Mouse (Mus musculus) CD8-positive naive resting alpha-beta T cell, adult 2 months (primary cell): ENCODE measurements around the gene Hoxb13.

Experiments used
- DNase-seq, 2 experiments: peaks; one replicate each; pipeline ENCODE4 v3.0.0; 2022; ENCODE audit warnings: low read depth in 2 of 2, low spot score in 2 of 2

Hoxb13 gene

GRCm38 (mm10) chr11:96193521-96194400 is at the start of gene Hoxb13:
Hoxb13 (plus strand) TSS chr11:96194316.
- no peak for DNase-seq

DNA sequence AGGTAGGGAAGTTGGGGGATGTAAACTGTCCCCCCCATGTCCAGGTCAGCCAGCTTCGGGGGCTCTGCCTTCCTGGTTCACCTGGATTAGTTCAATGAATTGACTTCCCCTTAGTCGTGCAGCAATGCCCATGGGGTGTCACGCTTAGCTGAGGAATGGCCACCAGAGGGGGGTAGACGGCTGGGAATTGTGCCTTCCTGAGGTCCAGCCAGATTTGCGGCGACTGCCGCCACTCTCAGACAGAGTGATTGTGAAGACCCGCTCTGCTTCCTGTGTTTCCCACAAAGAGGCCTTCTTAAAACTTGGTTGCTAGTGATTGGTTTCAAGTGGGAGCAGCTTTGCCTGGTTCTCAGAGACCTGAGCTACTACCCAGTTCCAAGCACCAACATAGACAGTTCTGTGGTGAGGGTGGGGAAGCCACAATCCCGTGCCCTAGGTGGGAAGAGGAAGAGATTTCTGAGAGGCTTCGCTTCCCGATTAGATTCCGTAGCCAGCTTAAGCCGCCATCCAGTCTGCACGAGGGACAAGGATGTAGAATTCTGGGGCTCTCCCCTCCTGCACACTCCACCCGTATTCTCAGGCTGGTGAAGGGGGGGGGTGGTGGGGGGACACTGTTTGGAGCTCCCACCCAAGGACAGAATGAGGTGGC is 48.4 kb upstream of the Hoxb13 start:
- peak in 1 of 2 experiments; percentile 7 for DNase-seq

DNA sequence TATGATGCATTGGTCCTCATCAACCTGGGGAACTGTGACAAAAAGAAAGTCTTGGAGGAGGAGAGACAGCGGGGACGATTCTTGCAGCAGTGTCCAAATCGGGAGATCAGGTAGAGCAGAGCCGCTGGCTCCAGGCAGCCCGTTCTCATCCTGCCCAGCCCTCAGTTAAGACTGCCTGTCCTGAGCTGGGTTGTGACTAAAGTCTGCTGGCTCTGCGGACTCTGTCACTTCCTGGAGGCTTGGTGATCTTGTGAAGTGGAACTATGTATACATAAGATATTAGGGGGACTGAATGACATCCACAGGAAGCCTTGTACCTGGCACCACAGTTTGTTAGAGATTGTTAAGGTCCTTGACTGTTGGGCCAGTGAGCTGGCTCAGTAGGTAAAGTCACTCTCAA is 46.6 kb upstream of the Hoxb13 start:
- DNase-seq: no peak

GRCm38 (mm10) chr11:96164769-96165168 is 29.3 kb upstream of the Hoxb13 start:
- DNase-seq: no peak

- DNase-seq: no peak
Observed at GRCm38 (mm10) chr11:96168125-96168524, 26.0 kb upstream of the Hoxb13 start.

- no peak for DNase-seq
Observed at GRCm38 (mm10) chr11:96169016-96169415, 25.1 kb upstream of the Hoxb13 start.

GRCm38 (mm10) chr11:96170711-96171379 is 23.3 kb upstream of the Hoxb13 start:
- no peak for DNase-seq

- DNase-seq: no peak
Observed at GRCm38 (mm10) chr11:96171601-96172000, 22.5 kb upstream of the Hoxb13 start.

- DNase-seq: no peak
Observed at GRCm38 (mm10) chr11:96172511-96173287, 21.4 kb upstream of the Hoxb13 start.

GRCm38 (mm10) chr11:96173288-96173840 is 20.8 kb upstream of the Hoxb13 start:
- DNase-seq: no peak

DNA sequence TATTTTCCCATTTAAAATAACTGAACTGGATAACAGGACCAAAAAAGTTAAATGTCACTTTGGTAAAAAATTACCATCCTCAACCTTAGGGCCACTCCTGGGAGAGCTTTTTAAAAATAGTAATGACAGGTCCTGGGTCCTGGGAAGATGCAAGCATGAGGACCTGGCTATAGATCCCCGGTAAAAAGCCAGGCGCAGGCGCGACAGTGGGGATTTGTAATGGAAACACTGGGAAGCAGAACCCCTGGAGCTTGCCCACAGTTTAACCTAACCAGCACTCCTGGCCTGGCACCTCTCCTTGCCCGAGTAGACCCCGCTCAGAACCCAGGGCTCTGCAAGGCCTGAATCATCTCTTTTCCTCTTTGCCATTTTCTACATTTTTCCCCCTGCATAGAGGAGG is 19.2 kb upstream of the Hoxb13 start:
- no peak for DNase-seq

DNA sequence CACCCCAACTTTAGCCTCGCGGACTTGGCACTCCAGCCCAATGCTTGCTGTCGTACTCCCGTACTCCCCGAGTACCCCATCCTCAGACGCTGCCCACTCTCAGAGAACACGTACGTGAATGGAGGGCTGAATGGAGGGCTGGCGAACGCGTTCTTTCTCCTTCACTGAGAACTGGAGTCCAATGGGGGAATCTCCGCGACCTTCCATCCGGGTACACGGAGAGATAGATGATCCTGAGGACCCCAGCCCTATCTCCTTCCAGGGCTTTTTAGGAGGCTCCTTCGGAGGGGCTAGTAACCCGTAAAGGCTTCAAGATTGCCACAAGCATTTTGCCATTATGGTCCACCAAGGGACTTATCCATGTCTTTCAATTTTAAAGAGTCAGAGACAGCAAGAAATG is 18.6 kb upstream of the Hoxb13 start:
- DNase-seq: no peak

GRCm38 (mm10) chr11:96175951-96176530 is 18.1 kb upstream of the Hoxb13 start:
- no peak for DNase-seq

DNA sequence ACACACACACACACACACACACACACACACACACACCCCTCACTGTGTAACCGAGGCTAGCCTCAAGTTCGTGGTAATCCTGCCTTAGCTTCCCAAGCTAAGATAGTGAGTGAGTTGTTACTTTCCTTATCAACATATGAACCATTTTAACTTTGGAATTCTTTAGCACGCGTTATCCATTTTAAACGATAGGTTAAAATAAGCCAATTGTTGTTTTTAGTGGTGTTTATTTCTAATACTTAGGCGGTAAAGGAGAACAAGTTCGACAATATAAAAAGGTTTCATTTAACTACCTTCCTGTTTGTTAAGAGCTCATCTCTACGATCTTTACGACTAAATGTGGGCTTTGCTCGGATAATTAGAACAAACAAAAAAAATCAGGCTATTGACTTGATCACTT is 17.3 kb upstream of the Hoxb13 start:
- no peak for DNase-seq

DNA sequence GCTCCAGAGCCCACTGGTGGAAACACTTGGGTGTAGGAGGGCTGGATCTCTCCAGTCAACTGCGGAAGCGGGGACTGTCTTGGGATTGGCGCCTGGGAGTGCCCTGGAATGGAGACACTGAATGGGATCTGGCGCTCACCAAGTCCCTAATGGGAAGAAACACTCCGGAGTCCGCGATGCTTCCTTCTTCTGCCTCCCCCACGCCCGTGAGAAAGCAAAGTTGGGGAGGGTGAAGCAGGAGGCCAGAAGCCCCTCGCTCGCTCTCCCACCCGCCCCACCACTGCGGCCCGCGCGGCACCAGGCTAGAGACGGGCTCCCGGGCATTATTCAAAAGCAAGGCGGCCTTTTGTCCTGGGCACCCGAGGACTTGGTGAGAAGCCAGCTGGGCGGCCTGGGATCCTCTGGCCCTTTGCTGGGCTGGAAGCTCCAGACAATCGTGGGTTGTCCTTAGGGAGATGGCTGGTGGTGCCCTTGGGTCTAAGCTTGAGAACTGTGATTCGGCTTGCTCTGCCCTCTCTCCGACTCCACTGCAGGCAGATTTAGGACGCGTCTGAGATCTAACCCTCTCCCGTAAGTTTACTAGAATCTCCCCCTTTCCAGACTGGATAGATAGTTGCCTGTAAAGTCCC is 16.5 kb upstream of the Hoxb13 start:
- no peak for DNase-seq

- DNase-seq: no peak
Observed at GRCm38 (mm10) chr11:96178356-96178755, 15.8 kb upstream of the Hoxb13 start.

GRCm38 (mm10) chr11:96178911-96179503 is 15.1 kb upstream of the Hoxb13 start:
- no peak for DNase-seq

DNA sequence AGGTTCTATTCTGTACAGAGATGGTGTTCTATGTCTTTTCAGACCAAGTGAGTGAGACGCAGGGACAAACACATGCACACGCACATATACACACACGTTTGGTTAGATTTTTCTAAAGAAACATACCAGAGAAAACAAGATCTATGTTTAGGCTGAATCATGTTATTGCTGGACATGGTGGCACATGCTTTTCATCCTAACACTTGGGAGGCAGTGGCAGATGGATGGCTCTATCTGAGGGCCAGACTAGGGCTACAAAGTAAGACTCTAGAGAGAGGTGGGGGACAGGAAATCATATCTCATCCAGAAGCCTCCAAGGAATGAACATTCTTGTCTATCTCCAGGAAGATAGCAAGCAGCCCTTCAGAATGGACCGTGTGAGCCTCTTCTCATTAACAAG is 13.1 kb upstream of the Hoxb13 start:
- no peak for DNase-seq

DNA sequence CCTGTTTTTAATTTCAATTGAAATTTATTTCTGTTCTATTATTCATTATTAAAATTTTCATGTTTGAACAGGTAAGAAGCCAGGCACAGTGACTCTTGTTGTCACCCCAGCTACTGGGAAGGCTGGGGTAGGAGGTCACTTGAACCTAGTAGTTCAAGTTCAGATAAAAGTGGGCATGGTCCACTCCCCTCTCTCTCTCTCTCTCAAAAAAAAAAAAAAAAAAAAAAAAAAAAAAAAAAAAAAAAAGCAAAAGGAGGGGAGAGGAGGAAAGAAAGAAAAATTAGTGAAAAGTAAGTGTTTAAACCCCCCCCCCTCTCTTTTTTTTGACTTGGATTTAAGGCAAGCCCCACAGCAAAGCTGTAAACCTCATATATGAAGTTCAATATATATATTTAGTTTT is 9.9 kb upstream of the Hoxb13 start:
- no peak for DNase-seq

DNA sequence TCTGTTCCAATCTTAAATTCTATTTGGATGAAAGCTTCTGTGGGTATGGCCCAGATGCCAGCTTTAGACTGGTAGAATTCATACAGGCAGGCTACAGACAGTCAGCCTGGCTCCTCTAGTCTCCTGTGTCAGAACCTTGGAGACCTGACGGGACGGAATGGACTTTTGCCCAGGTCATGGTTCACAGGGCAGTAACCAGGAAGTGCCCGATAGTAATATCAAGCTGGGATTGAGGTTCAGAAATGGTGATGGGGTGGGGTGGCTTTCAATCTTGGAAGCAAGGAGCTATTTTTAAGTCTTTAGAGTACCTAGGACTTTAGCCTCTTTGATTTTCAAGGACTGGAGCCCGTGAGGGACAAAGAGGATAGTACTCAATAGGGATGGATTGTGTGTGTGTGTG is 6.8 kb upstream of the Hoxb13 start:
- DNase-seq: no peak
